Mouse (Mus musculus): ENCODE data around the gene 1700011M02Rik.
"Not testable (repeated sequence)": the region's sequence is repeated elsewhere in the genome, so short reads cannot be mapped to it uniquely, and the experiment has no call there.

DNA sequence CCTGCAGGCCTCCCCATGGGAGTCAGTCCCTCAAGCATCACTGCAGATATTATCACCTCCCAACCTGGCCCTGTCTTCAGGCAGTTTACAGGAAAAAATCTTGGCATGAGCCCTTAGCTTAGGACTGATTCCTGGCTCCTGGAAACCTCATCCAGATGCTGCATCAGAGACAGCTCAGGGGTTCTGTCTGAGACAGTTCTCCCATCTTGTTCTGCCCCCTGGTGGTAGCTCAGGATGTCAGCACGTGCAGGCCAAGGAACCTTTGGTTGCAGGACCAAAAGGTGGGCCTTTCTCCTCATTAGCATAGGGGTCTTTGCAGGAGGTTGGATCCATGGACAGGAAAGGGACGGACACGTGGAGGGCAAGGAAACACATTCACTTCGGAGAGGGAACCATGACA, 18.0 kb downstream of the 1700011M02Rik start:
- TF ChIP-seq USF1 (IDR thresholded peaks at IDR 0.05; ENCODE audit: low read depth); CTCF (IDR thresholded peaks at IDR 0.05; ENCODE audit: control insufficient read depth, insufficient read depth, insufficient read length); CEBPB (IDR thresholded peaks at IDR 0.05; ENCODE audit: low read depth); MYOG (IDR thresholded peaks at IDR 0.05; ENCODE audit: control insufficient read depth, extremely low read depth, insufficient read length); MAX (IDR thresholded peaks at IDR 0.05); MYOD1 (IDR thresholded peaks at IDR 0.05; ENCODE audit: control insufficient read depth, insufficient read length, low read depth); FOSL1 (IDR thresholded peaks at IDR 0.05; ENCODE audit: insufficient read depth, low read length, poor library complexity, severe bottlenecking): not testable (repeated sequence)
